In the genomic region with DNA sequence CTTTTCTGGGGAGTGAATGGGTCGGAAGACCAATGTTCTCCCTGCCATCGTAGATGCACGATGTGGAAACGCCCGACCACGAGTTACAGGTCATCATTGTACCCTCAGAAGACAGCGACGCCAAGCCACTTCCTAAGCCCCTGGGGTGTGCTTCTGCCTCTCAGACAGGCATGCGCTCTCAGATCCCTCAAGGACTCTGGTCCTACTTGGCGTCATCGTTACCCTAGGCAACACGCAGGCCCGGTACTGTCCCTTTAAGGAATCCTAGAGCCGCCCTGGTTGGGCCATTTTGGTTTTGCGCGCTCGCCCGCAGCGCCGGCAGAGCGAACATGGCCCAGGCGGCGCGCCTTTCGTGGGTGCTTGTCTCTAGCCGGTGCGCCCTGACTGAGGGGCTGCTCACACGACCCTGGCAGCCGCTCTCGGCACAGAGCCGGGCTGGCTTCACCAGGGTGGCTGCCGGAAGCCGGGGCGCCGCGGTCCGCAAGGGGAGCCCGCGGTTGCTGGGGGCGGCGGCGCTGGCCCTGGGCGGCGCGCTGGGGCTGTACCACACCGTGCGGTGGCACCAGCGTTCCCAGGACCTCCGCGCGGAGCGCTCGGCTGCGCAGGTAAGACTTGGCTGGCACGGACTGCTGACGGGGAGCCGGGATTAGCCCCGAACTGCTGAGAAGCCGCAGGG, we compare ENCODE assay signal across 8 mouse cellular contexts. TPM values are rescaled to one million over a fixed set of nuclear protein-coding genes. Genes with fewer than 3 reads are reported as not detected.
A peak's percentile ranks its signal among the peaks of the same experiment; 100 is the strongest.
DNase-seq lines count a peak whose midpoint lies in the region; ATAC-seq lines count a peak whose summit lies in the region.

No protein-coding gene starts in this region.

- H3K9me3 ChIP-seq in intestine, embryonic 14.5 days (ENCODE audit: control insufficient read depth, low read length): no peaks in the 10 kb centered on the region

- H3K4me2 ChIP-seq in intestine, embryonic 14.5 days (ENCODE audit: low read length): peak overlapping the region; percentile 85

- peaks cover 9% of the 10 kb centered on the region for H3K4me1 ChIP-seq in intestine, embryonic 14.5 days (replicated peaks; ENCODE audit: control insufficient read depth, insufficient read depth, low read length)

- peaks cover 10% of the 10 kb centered on the region; the same call in 1 of the 2 replicates for H3K36me3 ChIP-seq in intestine, embryonic 14.5 days (ENCODE audit: control insufficient read depth, insufficient read depth, low read length)

- no peaks in the 10 kb centered on the region for H3K27me3 ChIP-seq in intestine, embryonic 14.5 days (replicated peaks; ENCODE audit: control insufficient read depth, insufficient read depth, low read length)

- DNase-seq in adrenal gland, adult 18-20 months (ENCODE audit: low spot score in 2 of 2): peak; percentile 82 to 84
- DNase-seq in embryo, embryonic 10.5 days (ENCODE audit: low spot score): peak; percentile 95
- DNase-seq in gastrocnemius, postnatal 25 days: peak; percentile 88
- no peak for DNase-seq in intestine, embryonic 14.5 days (ENCODE audit: low spot score)
- peak; percentile 94 for DNase-seq in left cerebral cortex, postnatal 10 days (ENCODE audit: extremely low spot score in 1 of 2, low spot score in 2 of 2)
- DNase-seq in right cerebral cortex, postnatal 10 days (ENCODE audit: low spot score in 2 of 2): peak; percentile 95 to 98
- DNase-seq in urinary bladder, postnatal 14 days (ENCODE audit: low spot score): peak; percentile 91

- ATAC-seq in intestine, embryonic 14.5 days (replicated peaks; ENCODE audit: low FRiP score, low TSS enrichment, low read depth): peak; percentile 94
- ATAC-seq in megakaryocyte progenitor cell, adult 5-6 weeks (replicated peaks; ENCODE audit: poor library complexity): peak; percentile 88

- peak overlapping the region; percentile 95 for H3K27ac ChIP-seq in intestine, embryonic 14.5 days (ENCODE audit: low read depth)

- H3K4me3 ChIP-seq in intestine, embryonic 14.5 days (ENCODE audit: low read depth, low read length): peak overlapping the region; percentile 97

- H3K9ac ChIP-seq in intestine, embryonic 14.5 days (ENCODE audit: low read length): peak overlapping the region; percentile 72

- WGBS in intestine, embryonic 14.5 days: under 1% methylated on average over 51 of the region's 59 CpGs

- intact Hi-C loops in left cerebral cortex, postnatal 10 days (cut with DNase I): loop anchor here (5.0 kb wide), 1 partner anchor 171 kb away; no protein-coding TSS in a partner anchor

RNA-seq across cellular contexts. Expression of gene Ptges2, which starts 0.4 kb away (rescaled TPM):
- total RNA-seq in adrenal gland, adult 18-20 months (2021): 10 to 100 TPM; 56.9 to 66.5 TPM
- total RNA-seq in gastrocnemius, postnatal 25 days (2021): 10 to 100 TPM; 42.2 to 49.3 TPM
- 36.4 and 37.0 TPM in 2 replicates for polyA plus RNA-seq in intestine, embryonic 14.5 days (2014; fragmentation: Nextera tagmentation; extraction: Ambion mirVana)
- 10 to 100 TPM; 46.5 to 46.9 TPM for total RNA-seq in left cerebral cortex, postnatal 10 days (2021)
- total RNA-seq in megakaryocyte progenitor cell, adult 5-6 weeks (2015): 6.3 and 12.1 TPM in 2 replicates
- total RNA-seq in megakaryocyte progenitor cell, adult 5-6 weeks (2017): 9.5 and 10.6 TPM in 2 replicates

RNA-seq across cellular contexts. Expression of gene Lcn2, which starts 8.0 kb away (rescaled TPM):
- 1 to 10 TPM; 1.7 to 2.1 TPM for total RNA-seq in adrenal gland, adult 18-20 months (2021)
- 1 to 10 TPM; 1.4 to 2.1 TPM for total RNA-seq in gastrocnemius, postnatal 25 days (2021)
- polyA plus RNA-seq in intestine, embryonic 14.5 days (2014; fragmentation: Nextera tagmentation; extraction: Ambion mirVana): 0.93 TPM in 1 of 2 replicates, not detected in the other
- total RNA-seq in left cerebral cortex, postnatal 10 days (2021): 1 to 10 TPM; 1.7 to 3.4 TPM
- 437 and 498 TPM in 2 replicates for total RNA-seq in megakaryocyte progenitor cell, adult 5-6 weeks (2015)
- 53.7 and 107 TPM in 2 replicates for total RNA-seq in megakaryocyte progenitor cell, adult 5-6 weeks (2017)

RNA-seq across cellular contexts. Expression of gene 1110008P14Rik, which starts 14.3 kb away (rescaled TPM):
- total RNA-seq in adrenal gland, adult 18-20 months (2021): 100 to 1,000 TPM; 158 to 166 TPM
- total RNA-seq in gastrocnemius, postnatal 25 days (2021): 10 to 100 TPM; 35.2 to 39.7 TPM
- 35.7 and 36.8 TPM in 2 replicates for polyA plus RNA-seq in intestine, embryonic 14.5 days (2014; fragmentation: Nextera tagmentation; extraction: Ambion mirVana)
- total RNA-seq in left cerebral cortex, postnatal 10 days (2021): 100 to 1,000 TPM; 168 to 176 TPM
- total RNA-seq in megakaryocyte progenitor cell, adult 5-6 weeks (2015): 15.3 and 18.1 TPM in 2 replicates
- total RNA-seq in megakaryocyte progenitor cell, adult 5-6 weeks (2017): 8.0 and 15.4 TPM in 2 replicates

RNA-seq across cellular contexts. Expression of gene Dnm1, which starts 42.9 kb away (rescaled TPM):
- total RNA-seq in adrenal gland, adult 18-20 months (2021): 10 to 100 TPM; 18.6 to 25.6 TPM
- 1 to 10 TPM; 6.0 to 8.7 TPM for total RNA-seq in gastrocnemius, postnatal 25 days (2021)
- polyA plus RNA-seq in intestine, embryonic 14.5 days (2014; fragmentation: Nextera tagmentation; extraction: Ambion mirVana): 22.7 TPM in 2 replicates
- total RNA-seq in left cerebral cortex, postnatal 10 days (2021): 100 to 1,000 TPM; 707 to 727 TPM
- not detected in 2 replicates for total RNA-seq in megakaryocyte progenitor cell, adult 5-6 weeks (2015)
- total RNA-seq in megakaryocyte progenitor cell, adult 5-6 weeks (2017): not detected in 2 replicates

RNA-seq across cellular contexts. Expression of gene Ciz1, which starts 44.0 kb away (rescaled TPM):
- total RNA-seq in adrenal gland, adult 18-20 months (2021): 10 to 100 TPM; 62.6 to 69.6 TPM
- total RNA-seq in gastrocnemius, postnatal 25 days (2021): 10 to 100 TPM; 25.1 to 27.7 TPM
- 48.4 and 53.1 TPM in 2 replicates for polyA plus RNA-seq in intestine, embryonic 14.5 days (2014; fragmentation: Nextera tagmentation; extraction: Ambion mirVana)
- total RNA-seq in left cerebral cortex, postnatal 10 days (2021): 10 to 100 TPM; 65.2 to 75.1 TPM
- 59.9 and 69.0 TPM in 2 replicates for total RNA-seq in megakaryocyte progenitor cell, adult 5-6 weeks (2015)
- 46.6 and 55.3 TPM in 2 replicates for total RNA-seq in megakaryocyte progenitor cell, adult 5-6 weeks (2017)

Comparison
In these comparisons a context has a peak if more than half of its experiments do, and no peak if none do; other contexts are left out.
1. RNA of gene Lcn2, which starts 8.0 kb away (total RNA-seq): 53.7 to 498 TPM in megakaryocyte progenitor cell, adult 5-6 weeks; 1.7 to 3.4 TPM in left cerebral cortex, postnatal 10 days, 1.4 to 2.1 TPM in gastrocnemius, postnatal 25 days and 1.7 to 2.1 TPM in adrenal gland, adult 18-20 months; every median in the first group is over 10 times any median in the second.